Mouse (Mus musculus) cerebellum, postnatal 14 days (tissue): ENCODE data around the gene Gm38119.
A peak's percentile ranks its signal among the peaks of the same experiment; 100 is the strongest.

Source experiments
- DNase-seq, 2 experiments: peaks; one replicate each; pipeline ENCODE4 v3.0.0; 2021; ENCODE audit warnings: mixed read lengths in 2 of 2

The Gm38119 gene

DNA sequence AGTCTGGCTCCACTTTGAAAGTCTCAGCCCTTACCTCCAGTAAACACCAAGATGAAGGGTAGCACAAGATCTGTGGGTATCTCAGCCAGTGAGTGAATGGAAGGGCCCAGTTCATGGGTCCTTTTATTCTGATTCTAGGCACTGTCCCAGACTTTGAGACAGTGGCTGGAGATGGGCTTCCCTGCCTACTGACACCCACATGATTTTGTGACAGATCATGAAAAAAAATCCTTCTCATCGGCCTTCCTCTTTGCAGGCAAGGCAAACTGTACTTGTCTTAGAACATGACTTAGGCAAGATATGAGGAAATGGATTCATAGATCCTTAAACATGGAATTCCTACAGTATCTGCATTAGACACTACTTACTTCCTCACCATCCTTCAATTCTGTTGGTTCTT is at the start of gene Gm38119:
Gene Gm38119 (minus strand): TSS at position 101 of the 400 bp plus-strand sequence.
- no peak for DNase-seq

- no peak for DNase-seq
Measured at GRCm38 (mm10) chr3:92778799-92779198, 39.9 kb upstream of the Gm38119 start, which contains the start of gene Lce1i. Gene Lce1i (minus strand): TSS chr3:92778899.

GRCm38 (mm10) chr3:92771573-92771972 is 32.7 kb upstream of the Gm38119 start:
- DNase-seq, result no peak

GRCm38 (mm10) chr3:92764965-92765364 is 26.1 kb upstream of the Gm38119 start, which contains the start of gene Lce1h:
Gene Lce1h (minus strand): TSS chr3:92765065.
- DNase-seq, result no peak

DNA sequence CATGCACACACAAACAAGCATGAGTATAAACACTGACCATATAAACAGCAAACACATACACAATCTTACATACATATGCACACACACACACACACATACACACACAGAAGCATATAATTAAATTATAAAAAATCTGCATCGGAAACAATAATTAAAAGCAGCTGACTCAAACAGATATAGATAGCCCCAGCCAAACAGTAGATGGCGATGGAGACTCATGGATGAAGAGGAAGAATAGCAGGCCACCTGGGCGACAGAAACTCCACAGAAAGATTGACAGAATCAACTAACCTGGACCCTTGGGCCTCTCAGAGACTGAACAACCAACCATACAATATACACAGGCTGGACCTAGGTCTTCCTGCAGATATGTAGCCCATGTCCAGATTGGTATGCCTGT is 14.3 kb upstream of the Gm38119 start:
- DNase-seq, result peak in 1 of 2 experiments; percentile 9

GRCm38 (mm10) chr3:92752238-92752637 is 13.3 kb upstream of the Gm38119 start, which contains the start of gene Lce1g:
Gene Lce1g (minus strand): TSS chr3:92752338.
- no peak for DNase-seq

GRCm38 (mm10) chr3:92722631-92723030 is 16.3 kb downstream of the Gm38119 start:
- no peak for DNase-seq

- no peak for DNase-seq
Measured at GRCm38 (mm10) chr3:92720250-92720649, 18.6 kb downstream of the Gm38119 start, which contains the start of gene Lce1f. Gene Lce1f (minus strand): TSS chr3:92720350.

DNA sequence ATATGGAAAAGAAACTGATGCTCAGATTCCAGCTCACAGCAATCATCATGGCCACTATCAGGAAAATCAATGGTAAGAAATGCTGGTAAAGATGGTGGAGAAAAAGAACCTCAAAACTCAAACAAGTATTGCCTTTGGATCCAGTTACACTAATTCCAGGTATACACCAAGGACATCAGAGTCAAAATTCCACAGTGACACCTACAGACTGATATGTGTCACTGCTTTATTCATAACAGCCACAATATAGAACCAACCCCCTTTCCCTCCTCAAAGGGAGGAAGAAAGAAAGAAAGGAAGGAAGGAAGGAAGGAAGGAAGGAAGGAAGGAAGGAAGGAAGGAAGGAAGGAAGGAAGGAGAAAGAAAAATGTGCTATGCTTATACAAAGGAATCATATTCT is 23.8 kb downstream of the Gm38119 start:
- no peak for DNase-seq

- DNase-seq, result no peak
Measured at GRCm38 (mm10) chr3:92708974-92709373, 29.9 kb downstream of the Gm38119 start, which contains the start of gene Lce1e. Gene Lce1e (minus strand): TSS chr3:92709074.

DNA sequence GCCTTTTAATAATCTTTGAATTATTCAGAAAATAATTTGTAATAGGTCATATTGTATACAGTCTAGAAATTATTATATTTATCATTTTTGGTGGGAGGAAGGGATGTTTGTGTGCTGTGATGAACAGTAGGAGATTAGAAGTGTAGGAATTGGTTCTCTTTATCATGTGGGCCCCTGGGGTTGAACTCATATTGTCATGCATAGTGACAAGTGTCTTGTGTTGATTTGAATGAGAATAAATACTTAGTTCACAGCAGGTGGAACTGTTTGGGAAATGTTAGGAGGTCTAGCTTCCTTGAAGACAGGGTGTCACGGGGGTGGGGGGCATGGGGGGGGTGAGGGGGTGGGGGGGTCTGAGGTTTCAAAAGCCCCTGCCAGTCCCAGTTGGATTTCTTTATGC is 44.3 kb downstream of the Gm38119 start:
- DNase-seq, result no peak

DNA sequence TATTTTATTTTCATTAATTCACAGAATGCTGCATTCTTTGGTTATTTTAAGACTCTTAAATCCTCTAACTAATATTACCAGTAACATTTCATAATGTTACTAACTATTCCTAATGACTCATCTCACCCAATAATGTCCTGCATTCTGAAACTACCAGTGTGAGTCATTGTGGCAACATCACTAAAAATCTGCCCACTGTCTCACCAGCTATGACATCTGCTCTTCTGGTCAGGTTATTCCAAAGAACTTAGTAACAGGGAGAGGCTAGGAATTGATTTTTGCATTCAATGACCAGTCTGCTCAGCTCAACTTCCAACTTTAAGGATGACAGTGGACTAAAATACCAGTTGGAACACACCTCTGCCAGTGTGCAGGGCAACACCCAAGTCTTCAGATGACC is 47.2 kb downstream of the Gm38119 start:
- no peak for DNase-seq

- DNase-seq, result peak; percentile 22 to 49
Measured at GRCm38 (mm10) chr3:92689154-92689553, 49.7 kb downstream of the Gm38119 start.
